Mouse (Mus musculus): ENCODE results near the gene Hid1.
A peak's percentile ranks its signal among the peaks of the same experiment; 100 is the strongest.

Gene Hid1

GRCm38 (mm10) chr11:115374695-115375425, 7.3 kb upstream of the Hid1 start:
- no peak for DNase-seq (ENCODE audit: low spot score in 2 of 2)

- peak in 1 of 2 experiments; percentile 37 for DNase-seq (ENCODE audit: low spot score in 2 of 2)
Measured at GRCm38 (mm10) chr11:115373805-115374694, 6.5 kb upstream of the Hid1 start.

GRCm38 (mm10) chr11:115372737-115373136, 5.2 kb upstream of the Hid1 start:
- DNase-seq (ENCODE audit: low spot score in 2 of 2) = no peak

- DNase-seq (ENCODE audit: low spot score in 2 of 2) = no peak
Measured at GRCm38 (mm10) chr11:115372015-115372414, 4.5 kb upstream of the Hid1 start.

GRCm38 (mm10) chr11:115371354-115371753, 3.8 kb upstream of the Hid1 start:
- no peak for DNase-seq (ENCODE audit: low spot score in 2 of 2)

GRCm38 (mm10) chr11:115370368-115370767, 2.8 kb upstream of the Hid1 start:
- no peak for DNase-seq (ENCODE audit: low spot score in 2 of 2)

- no peak for DNase-seq (ENCODE audit: low spot score in 2 of 2)
Measured at GRCm38 (mm10) chr11:115366706-115367394, 706 bp downstream of the Hid1 start.

- DNase-seq (ENCODE audit: low spot score in 2 of 2) = no peak
Measured at GRCm38 (mm10) chr11:115366039-115366705, 1.4 kb downstream of the Hid1 start.

- no peak for DNase-seq (ENCODE audit: low spot score in 2 of 2)
Measured at GRCm38 (mm10) chr11:115364136-115364535, 3.4 kb downstream of the Hid1 start.

- DNase-seq (ENCODE audit: low spot score in 2 of 2) = no peak
Measured at GRCm38 (mm10) chr11:115359726-115360125, 7.8 kb downstream of the Hid1 start.

GRCm38 (mm10) chr11:115359293-115359692, 8.3 kb downstream of the Hid1 start:
- DNase-seq (ENCODE audit: low spot score in 2 of 2) = no peak

- DNase-seq (ENCODE audit: low spot score in 2 of 2) = peak; percentile 50 to 78
Measured at GRCm38 (mm10) chr11:115358468-115358867, 9.1 kb downstream of the Hid1 start.

GRCm38 (mm10) chr11:115354183-115354582, 13.4 kb downstream of the Hid1 start:
- DNase-seq (ENCODE audit: low spot score in 2 of 2) = peak; percentile 39 to 73

- no peak for DNase-seq (ENCODE audit: low spot score in 2 of 2)
Measured at GRCm38 (mm10) chr11:115353375-115353774, 14.2 kb downstream of the Hid1 start.

GRCm38 (mm10) chr11:115349976-115350375, 17.6 kb downstream of the Hid1 start:
- no peak for DNase-seq (ENCODE audit: low spot score in 2 of 2)

- no peak for DNase-seq (ENCODE audit: low spot score in 2 of 2)
Measured at GRCm38 (mm10) chr11:115348681-115349248, 18.8 kb downstream of the Hid1 start.

- DNase-seq (ENCODE audit: low spot score in 2 of 2) = no peak
Measured at GRCm38 (mm10) chr11:115345515-115345914, 22.0 kb downstream of the Hid1 start.

- no peak for DNase-seq (ENCODE audit: low spot score in 2 of 2)
Measured at GRCm38 (mm10) chr11:115344967-115345366, 22.6 kb downstream of the Hid1 start.

GRCm38 (mm10) chr11:115341866-115342265, 25.7 kb downstream of the Hid1 start:
- DNase-seq (ENCODE audit: low spot score in 2 of 2) = no peak

- DNase-seq (ENCODE audit: low spot score in 2 of 2) = no peak
Measured at GRCm38 (mm10) chr11:115341246-115341645, 26.3 kb downstream of the Hid1 start.

- DNase-seq (ENCODE audit: low spot score in 2 of 2) = no peak
Measured at GRCm38 (mm10) chr11:115337826-115338225, 29.7 kb downstream of the Hid1 start.
